Mouse (Mus musculus) cortical plate, adult 2 months (tissue): Measurements from ENCODE around the gene Fignl2. TPM values are rescaled to one million over a fixed set of nuclear protein-coding genes. Genes with fewer than 3 reads are reported as not detected.

Source experiments
- H3K27ac ChIP-seq: fragments of 200-500 bp; 2 replicates; pipeline ENCODE4 v1.5.1; 2012; ENCODE audit warnings: low read length, control low read depth, inconsistent platforms; ENCODE audit not compliant: insufficient read depth
- H3K4me1 ChIP-seq: fragments of 200-500 bp; 2 replicates; pipeline ENCODE4 v1.6.1; 2011; ENCODE audit warnings: low read length; ENCODE audit not compliant: control insufficient read depth, insufficient read depth
- H3K4me3 ChIP-seq: fragments of 200-500 bp; 2 replicates; pipeline ENCODE4 v1.5.1; 2011; ENCODE audit warnings: mild to moderate bottlenecking, low read length, control low read depth; ENCODE audit not compliant: insufficient read depth
- CTCF ChIP-seq: fragments of 200-500 bp; IDR thresholded peaks from 2 replicates; pipeline ENCODE4 v1.5.1; 2011; ENCODE audit warnings: mild to moderate bottlenecking, control low read depth, low read length; ENCODE audit not compliant: insufficient read depth; ENCODE audit errors: extremely low read depth
- POLR2A ChIP-seq: fragments of 200-500 bp; IDR thresholded peaks from 2 replicates; pipeline ENCODE4 v1.6.1; 2011; ENCODE audit warnings: mild to moderate bottlenecking, low read length, control low read depth; ENCODE audit not compliant: insufficient read depth; ENCODE audit errors: extremely low read depth
- polyA plus RNA-seq: library from polyadenylated mRNA; depleted of rRNA; stranded (reverse); fragments of >200 nt; gene quantifications from 2 replicates; pipeline ENCODE4 v1.2.3, GENCODE M21; 2012; rRNA removed

The Fignl2 gene
- polyA plus RNA-seq, 1 experiment: 0.77 TPM

DNA sequence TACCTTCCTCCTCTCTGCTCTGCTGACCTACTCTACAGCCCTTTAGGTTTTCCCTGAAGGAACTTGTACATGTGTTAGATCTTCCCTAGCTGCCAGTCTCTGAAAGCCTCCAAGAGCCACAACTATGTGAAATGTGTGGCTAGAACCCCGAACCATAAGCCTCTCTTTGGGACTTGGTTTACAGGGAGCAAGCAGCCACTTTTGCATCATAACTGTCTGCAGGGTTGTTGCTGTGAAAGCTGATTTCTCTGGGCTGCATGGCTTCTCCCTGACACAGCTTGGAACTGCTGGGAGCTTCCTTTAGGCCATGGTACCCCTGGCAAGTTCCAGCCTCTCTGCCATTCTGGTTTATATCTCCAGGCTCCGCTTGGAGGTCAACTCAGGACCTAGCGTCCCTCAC lies 75.9 kb downstream of the Fignl2 start:
- Histone ChIP-seq H3K4me1 (peaks cover 16% of the 10 kb centered on the region), H3K4me3 (no peak overlapping the region), H3K27ac (no peak overlapping the region)
- no peak for TF ChIP-seq POLR2A
- TF ChIP-seq CTCF: no peak

DNA sequence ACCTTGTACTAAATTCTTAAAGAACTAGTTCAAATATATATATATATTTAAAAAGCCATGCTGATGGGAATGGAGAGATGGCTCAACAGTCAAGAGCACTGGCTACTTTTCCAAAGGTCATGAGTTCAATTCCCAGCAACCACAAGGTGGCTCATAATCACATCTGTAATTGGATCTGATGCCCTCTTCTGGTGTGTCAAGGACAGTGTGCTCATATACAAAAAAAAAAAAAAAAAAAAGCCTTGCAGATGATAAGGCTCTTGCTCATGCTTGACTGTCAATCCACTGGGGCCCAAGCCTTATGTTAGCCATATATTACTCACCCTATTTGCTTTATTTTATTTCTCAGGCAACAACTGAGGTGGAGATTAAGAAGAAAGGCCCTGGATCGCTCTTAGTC lies 76.7 kb downstream of the Fignl2 start:
- Histone ChIP-seq H3K4me3 (no peak overlapping the region), H3K4me1 (peaks cover 13% of the 10 kb centered on the region), H3K27ac (no peak overlapping the region)
- TF ChIP-seq CTCF: 0 out of 2 replicates have a peak, but pooled peaks have one; percentile 1
- no peak for TF ChIP-seq POLR2A

Other genes with a start within 250 kb of the Fignl2 start
- 111 and 115 TPM in 2 replicates for gene Scn8a, start 208.7 kb downstream of the Fignl2 start, polyA plus RNA-seq
- gene Gm47841, start 31.2 kb downstream of the Fignl2 start, polyA plus RNA-seq: not detected in 2 replicates
- gene Ankrd33, start 37.2 kb upstream of the Fignl2 start, polyA plus RNA-seq: not detected in 2 replicates
- 20.9 and 24.7 TPM in 2 replicates for gene Acvrl1, start 50.0 kb upstream of the Fignl2 start, polyA plus RNA-seq
- gene Acvr1b, start 95.5 kb upstream of the Fignl2 start, polyA plus RNA-seq: 70.5 and 73.9 TPM in 2 replicates
- 39.7 and 41.0 TPM in 2 replicates for gene Grasp, start 145.6 kb upstream of the Fignl2 start, polyA plus RNA-seq
- gene Nr4a1, start 175.7 kb upstream of the Fignl2 start, polyA plus RNA-seq: 76.6 and 103 TPM in 2 replicates
- 55.3 and 56.0 TPM in 2 replicates for gene Atg101, start 205.7 kb upstream of the Fignl2 start, polyA plus RNA-seq
- 0.13 and 0.23 TPM in 2 replicates for gene 6030408B16Rik, start 214.6 kb upstream of the Fignl2 start, polyA plus RNA-seq